Mouse (Mus musculus): ENCODE measurements at regions not wholly inside any gene's neighbourhood (a gene's known extent, or its start where the extent isn't known, plus 50 kb on each side); places are given as distances from the start of the nearest gene placed in this dataset.

DNA sequence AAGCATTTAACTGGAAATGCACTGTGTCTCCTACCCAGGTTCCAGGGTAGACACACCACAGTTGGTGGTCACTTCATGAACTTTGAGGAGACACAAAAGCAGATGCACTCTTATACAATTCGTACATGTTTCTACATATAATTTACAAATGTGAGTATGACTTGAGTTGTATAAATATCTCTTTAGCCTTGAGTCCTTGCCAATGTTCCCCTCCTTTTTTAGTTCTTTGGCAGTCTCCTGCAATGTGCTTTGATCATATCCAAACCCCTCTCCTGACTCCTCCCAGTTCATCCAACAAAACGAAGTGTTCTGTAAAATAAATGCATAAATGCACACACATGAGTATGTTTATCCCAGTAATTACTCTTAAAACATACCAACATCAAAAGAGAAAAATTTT, 251.8 kb upstream of the Trpc7 start:
- no peak for TF ChIP-seq CTCF (IDR thresholded peaks at IDR 0.05; ENCODE audit: low read depth)
- no peak for TF ChIP-seq EP300 (IDR thresholded peaks at IDR 0.05; ENCODE audit: low read depth)
